Mouse (Mus musculus): ENCODE results near the gene Ddx23. TPM values are rescaled to one million over a fixed set of nuclear protein-coding genes. Genes with fewer than 3 reads are reported as not detected.

The Ddx23 gene
- total and polyA plus RNA-seq, 3 experiments, result 194 to 252 (median 213) TPM

- Histone ChIP-seq H3K9me3 (replicated peaks; ENCODE audit: insufficient read depth, low read length) (no peaks in the 10 kb centered on the region), H3K27me3 (ENCODE audit: control insufficient read depth in 1 of 2, insufficient read depth in 2 of 2, low read length in 2 of 2) (no peaks in the 10 kb centered on the region), H3K27ac (ENCODE audit: control insufficient read depth, low read depth, low read length) (peak overlapping the region; percentile 91), H3K9ac (ENCODE audit: control insufficient read depth, low read depth, low read length, poor library complexity, severe bottlenecking) (peak overlapping the region; percentile 85), H3K4me3 (ENCODE audit: control insufficient read depth in 1 of 2, insufficient read depth in 1 of 2, low read depth in 2 of 2, low read length in 2 of 2) (peak overlapping the region; percentile 81 to 98), H3K79me2 (ENCODE audit: control insufficient read depth, insufficient read depth, low read length, poor library complexity) (peaks cover 74% of the 10 kb centered on the region), H3K4me1 (ENCODE audit: control insufficient read depth in 1 of 2, insufficient read depth in 2 of 2, low read length in 2 of 2) (peaks cover 35 to 76% of the 10 kb centered on the region in 2 experiments), H3K36me3 (ENCODE audit: control insufficient read depth in 1 of 2, insufficient read depth in 2 of 2, low read length in 2 of 2) (peaks cover 5 to 59% of the 10 kb centered on the region in 2 experiments)
- peak; percentile 94 for DNase-seq (ENCODE audit: low read depth, low spot score)
- TF ChIP-seq JUND (IDR thresholded peaks at IDR 0.05; ENCODE audit: low read depth, low read length) (peak; percentile 73), RCOR1 (IDR thresholded peaks at IDR 0.05; ENCODE audit: low read depth, low read length) (peak; percentile 97), GATA1 (IDR thresholded peaks at IDR 0.05; ENCODE audit: low read depth, low read length) (peak; percentile 99), ZMIZ1 (IDR thresholded peaks at IDR 0.05; ENCODE audit: low read depth, low read length) (peak; percentile 78; the same call in 1 of the 2 replicates), E2F4 (IDR thresholded peaks at IDR 0.05; ENCODE audit: borderline replicate concordance, low read depth, low read length) (no peak), NELFE (IDR thresholded peaks at IDR 0.05; ENCODE audit: low read depth, low read length) (peak; percentile 71), ZC3H11A (IDR thresholded peaks at IDR 0.05; ENCODE audit: low read depth, low read length) (no peak), HCFC1 (IDR thresholded peaks at IDR 0.05; ENCODE audit: low read depth, low read length) (peak; percentile 70), TBP (IDR thresholded peaks at IDR 0.05; ENCODE audit: low read depth, low read length) (peak; percentile 87), ETS1 (IDR thresholded peaks at IDR 0.05; ENCODE audit: low read depth, low read length) (peak; percentile 99), MYC (IDR thresholded peaks at IDR 0.05; ENCODE audit: low read depth, low read length) (no peak), USF1 (IDR thresholded peaks at IDR 0.05; ENCODE audit: low read depth, low read length) (no peak), POLR2AphosphoS5 (IDR thresholded peaks at IDR 0.05; ENCODE audit: borderline replicate concordance, low read depth, low read length) (peak; percentile 75; the same call in 1 of the 2 replicates), SMC3 (IDR thresholded peaks at IDR 0.05; ENCODE audit: low read depth, low read length) (no peak), CHD2 (IDR thresholded peaks at IDR 0.05; ENCODE audit: low read length) (peak; percentile 74), USF2 (IDR thresholded peaks at IDR 0.05; ENCODE audit: borderline replicate concordance in 1 of 2, insufficient read depth in 1 of 2, low read depth in 1 of 2, low read length in 2 of 2) (no peak), ELF1 (IDR thresholded peaks at IDR 0.05; ENCODE audit: low read depth, low read length) (peak; percentile 34; the same call in 1 of the 2 replicates), POLR2AphosphoS2 (IDR thresholded peaks at IDR 0.05; ENCODE audit: low read length) (peak; percentile 71; the same call in 1 of the 2 replicates), SIN3A (IDR thresholded peaks at IDR 0.05; ENCODE audit: low read length) (peak; percentile 98), POLR2A (IDR thresholded peaks at IDR 0.05; ENCODE audit: control insufficient read depth in 1 of 2, insufficient read depth in 1 of 2, low read depth in 1 of 2, low read length in 2 of 2, poor library complexity in 1 of 2) (peak in 1 of 2 experiments; percentile 82; a peak in 2 of 4 replicates), TCF12 (IDR thresholded peaks at IDR 0.05; ENCODE audit: low read depth, low read length) (peak; percentile 99), CHD1 (IDR thresholded peaks at IDR 0.05; ENCODE audit: low read depth, low read length) (peak; percentile 90), MXI1 (IDR thresholded peaks at IDR 0.05; ENCODE audit: low read depth, low read length) (peak; percentile 61), NRF1 (IDR thresholded peaks at IDR 0.05; ENCODE audit: insufficient read depth, low read depth, low read length, poor library complexity, severe bottlenecking) (no peak), RAD21 (IDR thresholded peaks at IDR 0.05; ENCODE audit: low read depth, low read length) (no peak), EP300 (IDR thresholded peaks at IDR 0.05; ENCODE audit: low read depth in 1 of 2, low read length in 2 of 2) (peak; percentile 100), UBTF (IDR thresholded peaks at IDR 0.05; ENCODE audit: borderline replicate concordance, insufficient read depth, low read depth, low read length) (no peak), BHLHE40 (IDR thresholded peaks at IDR 0.05; ENCODE audit: borderline replicate concordance, low read depth, low read length) (peak; percentile 82), TAL1 (IDR thresholded peaks at IDR 0.05; ENCODE audit: low read length) (peak; percentile 97), MEF2A (IDR thresholded peaks at IDR 0.05; ENCODE audit: extremely low read depth, insufficient replicate concordance, low read depth, low read length, poor library complexity, severe bottlenecking) (peak; percentile 97), ZKSCAN1 (IDR thresholded peaks at IDR 0.05; ENCODE audit: low read depth, low read length) (no peak), GABPA (IDR thresholded peaks at IDR 0.05; ENCODE audit: low read depth, low read length) (no peak), MAX (IDR thresholded peaks at IDR 0.05; ENCODE audit: low read length) (no peak), KAT2A (conservative IDR thresholded peaks at IDR 0.05; ENCODE audit: low read depth, low read length) (peak; percentile 47; the same call in 1 of the 2 replicates), ZNF384 (IDR thresholded peaks at IDR 0.05; ENCODE audit: low read depth, low read length) (0 out of 2 replicates have a peak, but pooled peaks have one; percentile 17), MAZ (IDR thresholded peaks at IDR 0.05; ENCODE audit: low read depth, low read length) (peak; percentile 97), CTCF (IDR thresholded peaks at IDR 0.05 in 2 of 3, conservative IDR thresholded peaks at IDR 0.05 in 1 of 3; ENCODE audit: control insufficient read depth in 1 of 3, insufficient read depth in 1 of 3, low read depth in 2 of 3, low read length in 3 of 3, poor library complexity in 1 of 3, severe bottlenecking in 1 of 3) (no peak)
These were observed 56.6 kb downstream of the Ddx23 start for GRCm38 (mm10) chr15:98606051-98606536.

Data from MEL (cell line).